Mouse (Mus musculus) mature B cell (primary cell): ENCODE data around the gene Rhbdf1.

Experiments
- in situ Hi-C: fragments of 300-500 bp; cut with MboI; formaldehyde crosslinking; loops from 2 replicates; pipeline ENCODE4 v1.14.3; 2019

Gene Rhbdf1

GRCm38 (mm10) chr11:32190603-32191110, 31.4 kb downstream of the Rhbdf1 start:
- in situ Hi-C loops = no loop called here

GRCm38 (mm10) chr11:32190119-32190518, 32.0 kb downstream of the Rhbdf1 start:
- in situ Hi-C loops = no loop called here

- in situ Hi-C loops = no loop called here
These were observed 32.7 kb downstream of the Rhbdf1 start for GRCm38 (mm10) chr11:32189434-32189833.

DNA sequence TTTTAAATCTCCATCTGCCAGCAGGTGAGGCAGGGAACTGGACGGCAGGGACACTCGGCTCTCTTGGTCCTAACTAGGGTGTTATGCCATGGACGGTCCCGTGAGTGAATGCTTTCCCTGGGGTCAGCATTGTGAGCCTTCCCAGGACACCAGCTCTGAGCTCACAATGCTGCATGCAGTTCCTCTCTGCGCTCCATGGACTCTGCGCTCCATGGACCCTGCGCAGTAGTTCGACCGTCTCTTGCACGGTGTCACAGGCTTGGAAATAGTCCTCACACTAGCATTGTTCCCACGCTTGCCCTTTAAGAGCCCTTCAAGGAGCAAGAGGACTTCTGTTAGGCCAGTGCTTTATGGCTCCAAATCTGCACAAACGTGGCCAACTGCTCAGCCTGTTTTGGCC, 33.2 kb downstream of the Rhbdf1 start:
- in situ Hi-C loops = no loop called here

GRCm38 (mm10) chr11:32187256-32187655, 34.8 kb downstream of the Rhbdf1 start:
- in situ Hi-C loops = no loop called here

DNA sequence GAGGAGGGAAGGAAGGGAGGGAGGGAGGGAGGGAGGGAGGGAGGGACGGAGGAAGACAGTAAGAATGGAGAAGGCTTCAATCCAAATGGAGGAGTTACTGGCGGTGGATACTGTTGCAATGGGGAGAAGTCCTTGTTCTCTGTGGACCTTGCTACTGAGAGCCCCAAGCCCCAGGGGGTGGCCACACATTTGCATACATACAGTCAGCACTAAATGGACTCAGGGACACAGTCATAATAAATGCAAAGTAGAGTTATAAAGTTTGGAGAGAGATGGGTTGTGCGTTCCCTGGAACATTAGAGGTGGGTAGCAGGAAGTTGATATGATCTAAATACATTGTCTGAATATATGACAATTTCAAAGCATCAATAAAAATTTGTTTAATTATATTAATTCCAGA, 36.1 kb downstream of the Rhbdf1 start:
- in situ Hi-C loops = no loop called here

GRCm38 (mm10) chr11:32184469-32184868, 37.6 kb downstream of the Rhbdf1 start:
- in situ Hi-C loops = no loop called here

GRCm38 (mm10) chr11:32181973-32182868, 39.9 kb downstream of the Rhbdf1 start:
- in situ Hi-C loops = no loop called here

DNA sequence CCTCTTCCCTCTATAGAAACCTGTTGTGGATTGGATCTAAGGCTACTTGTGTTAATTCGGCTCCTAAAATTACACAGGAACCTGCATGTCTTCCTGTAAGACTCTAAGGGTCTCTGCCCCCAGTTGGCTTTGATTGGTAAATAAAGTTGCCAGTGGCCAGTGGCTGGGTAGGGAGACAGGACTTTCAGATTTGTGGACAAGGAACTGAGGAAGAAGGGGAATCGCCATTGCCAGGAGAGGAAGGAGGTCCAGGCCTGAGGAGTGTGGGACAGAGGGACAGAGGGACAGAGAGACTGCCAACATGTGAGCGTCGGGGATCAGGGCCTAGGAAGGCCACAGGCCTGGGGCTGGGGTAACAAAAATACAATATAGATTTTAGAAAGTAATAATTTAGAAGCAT, 40.9 kb downstream of the Rhbdf1 start:
- in situ Hi-C loops = no loop called here

DNA sequence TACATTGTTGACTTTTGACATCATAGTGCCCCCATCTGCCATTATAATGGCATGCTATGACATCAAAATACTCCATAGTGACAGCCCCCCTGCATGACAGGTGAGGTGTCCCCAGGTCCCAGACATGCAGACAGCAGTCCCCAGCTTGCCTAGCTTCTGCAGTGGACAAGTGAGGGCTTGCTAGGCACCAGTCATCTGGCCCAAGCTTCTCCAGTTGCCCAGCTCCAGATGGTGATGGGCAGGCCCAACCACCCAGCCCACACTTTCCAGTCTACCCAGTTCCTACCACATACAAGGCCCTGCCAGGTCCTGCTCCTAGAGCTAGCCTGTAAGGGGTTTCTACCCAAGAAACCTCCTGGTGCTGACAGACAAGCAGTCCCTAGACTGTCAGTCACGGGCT, 43.6 kb downstream of the Rhbdf1 start:
- in situ Hi-C loops = no loop called here

DNA sequence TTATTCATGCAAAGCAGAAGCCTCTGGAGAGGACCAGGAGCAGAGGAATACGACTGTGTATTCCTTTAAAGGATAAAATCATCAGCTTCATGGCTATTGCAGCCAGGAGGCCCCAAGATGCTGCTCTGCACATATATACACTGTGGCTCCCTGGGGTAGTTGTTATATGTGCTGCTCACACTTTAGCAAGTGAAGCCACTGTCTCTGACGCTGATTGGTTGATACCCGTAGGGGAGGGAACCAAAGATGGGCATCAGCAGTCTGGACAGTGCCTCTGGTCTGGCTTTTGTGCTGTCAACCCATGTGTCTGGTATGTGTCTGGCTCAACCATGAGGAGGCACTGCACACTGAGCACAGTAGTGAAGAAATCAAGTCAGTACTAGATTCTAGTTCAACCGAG, 55.4 kb downstream of the Rhbdf1 start:
- in situ Hi-C loops = no loop called here

DNA sequence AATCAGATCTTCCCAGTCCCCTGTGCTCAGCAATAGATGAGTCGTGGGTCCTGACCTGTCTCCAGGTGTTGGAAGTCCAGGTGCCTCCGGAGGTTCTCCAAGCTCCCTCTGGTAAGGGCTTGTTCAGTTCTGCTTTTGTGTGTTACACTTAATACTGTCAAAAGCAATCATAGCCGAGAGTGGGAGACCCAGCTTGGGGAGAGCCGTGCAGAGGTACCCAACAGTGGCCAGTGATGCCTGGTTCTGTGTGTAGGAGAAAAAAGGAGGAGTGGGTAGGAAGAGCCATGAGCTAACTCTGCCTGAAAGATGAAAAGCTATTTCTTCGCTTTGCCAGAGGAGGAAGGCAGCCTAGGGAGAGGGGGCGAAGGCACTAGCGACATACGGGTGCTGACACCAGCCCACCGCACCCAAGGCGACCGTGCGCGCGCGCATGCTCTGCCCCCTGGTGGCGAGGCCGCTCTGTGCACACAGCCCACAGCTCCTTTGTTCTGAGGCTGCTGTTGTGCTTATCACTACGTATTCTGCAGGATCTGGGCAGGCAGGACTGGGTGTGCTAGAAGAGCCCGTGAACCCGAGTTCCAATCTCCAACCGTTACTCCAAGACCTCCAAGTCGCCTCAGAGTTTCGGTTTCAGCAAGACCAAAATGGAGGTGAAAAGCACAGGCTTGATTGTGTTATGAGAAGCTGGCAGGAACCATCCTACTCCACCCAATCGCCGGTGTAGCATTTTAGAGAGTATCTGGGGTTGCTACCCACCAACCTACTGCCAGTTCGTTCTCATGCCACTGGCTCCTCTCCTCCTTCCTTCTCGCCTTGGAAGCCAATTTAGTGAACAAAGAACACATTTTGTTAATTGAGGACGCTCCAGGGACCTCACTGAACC, 59.9 kb downstream of the Rhbdf1 start:
- in situ Hi-C loops = no loop called here

GRCm38 (mm10) chr11:32161500-32161899, 60.6 kb downstream of the Rhbdf1 start:
- in situ Hi-C loops = no loop called here

- in situ Hi-C loops = no loop called here
These were observed 61.8 kb downstream of the Rhbdf1 start for GRCm38 (mm10) chr11:32160341-32160740.
